In genomic region chr12:37109474-37110012, GRCm38 (mm10) we compare ENCODE assay signal across 8 mouse cellular contexts. TPM values are rescaled to one million over a fixed set of nuclear protein-coding genes. Genes with fewer than 3 reads are reported as not detected.
DNase-seq lines count a peak whose midpoint lies in the region.

No protein-coding gene starts in this region.

- H3K27ac ChIP-seq in hindbrain, embryonic 10.5 days = no peak overlapping the region

- peak overlapping the region; percentile 60 for H3K4me3 ChIP-seq in hindbrain, embryonic 10.5 days

- H3K27me3 ChIP-seq in hindbrain, embryonic 10.5 days (ENCODE audit: insufficient read depth, poor library complexity, severe bottlenecking) = peaks cover 61% of the 10 kb centered on the region

- no peaks in the 10 kb centered on the region for H3K9me3 ChIP-seq in hindbrain, embryonic 10.5 days

- WGBS in hindbrain, embryonic 10.5 days = 7% methylated on average over 18 of the region's 18 CpGs

- H3K36me3 ChIP-seq in hindbrain, embryonic 10.5 days = no peaks in the 10 kb centered on the region

- peak; percentile 2 to 11 for DNase-seq in cerebellum, postnatal 14 days
- no peak for DNase-seq in cerebellum, adult 11 months
- peak; percentile 74 for DNase-seq in embryo, embryonic 11 days
- no peak for DNase-seq in hindbrain, embryonic 10.5 days (ENCODE audit: low spot score)
- peak; percentile 5 for DNase-seq in lung, postnatal 10 days
- DNase-seq in adrenal gland, adult 2 months = no peak
- DNase-seq in thymus, postnatal 14 days = no peak
- no peak for DNase-seq in frontal cortex, postnatal 25 days (ENCODE audit: low spot score in 2 of 2)

- peaks cover 18% of the 10 kb centered on the region for H3K4me1 ChIP-seq in hindbrain, embryonic 10.5 days (replicated peaks)

RNA-seq across cellular contexts. Expression of gene Meox2, which starts 1.2 kb away (rescaled TPM):
- polyA plus RNA-seq in hindbrain, embryonic 10.5 days (2016; fragmentation: Nextera tagmentation; extraction: Ambion mirVana) = 0.82 and 1.6 TPM in 2 replicates
- 1 to 10 TPM in 1 of 2 experiments, under 1 TPM in 1; 0.49 to 2.7 TPM for total RNA-seq in adrenal gland, adult 2 months (2021)
- polyA plus RNA-seq in adrenal gland, adult 2 months (2012; rRNA removed) = 2.6 and 5.1 TPM in 2 replicates

Comparison
In these comparisons a context has a peak if more than half of its experiments do, and no peak if none do; other contexts are left out.
1. DNase-seq: peak in cerebellum, postnatal 14 days (2 of 2), embryo, embryonic 11 days (single experiment) and lung, postnatal 10 days (single experiment); none in cerebellum, adult 11 months (single experiment), hindbrain, embryonic 10.5 days (single experiment), adrenal gland, adult 2 months (single experiment), thymus, postnatal 14 days (single experiment) and frontal cortex, postnatal 25 days (0 of 2).